Mouse (Mus musculus): ENCODE results near the gene Gm49395.

DNA sequence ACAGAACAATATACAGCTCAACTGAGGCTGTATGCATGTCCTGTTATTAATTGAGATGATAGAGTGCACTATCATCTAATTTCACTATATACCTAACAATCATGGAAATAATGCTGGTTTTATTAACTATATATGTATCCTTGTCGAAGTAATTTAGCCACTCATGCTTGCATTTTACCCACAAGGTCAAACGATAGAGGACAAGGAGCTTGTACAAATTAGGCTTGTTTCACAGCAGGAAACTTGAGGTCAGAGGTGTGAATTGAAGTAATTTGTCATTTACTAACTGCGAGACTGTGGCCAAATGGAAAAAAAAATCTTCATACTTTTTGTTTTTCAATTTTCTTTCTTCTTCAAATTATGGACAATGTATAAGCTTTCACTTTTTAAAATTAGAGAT, 3.5 kb downstream of the Gm49395 start:
- no peak for TF ChIP-seq GATA1 (IDR thresholded peaks at IDR 0.05; ENCODE audit: low read length)
- TF ChIP-seq TAL1 (IDR thresholded peaks at IDR 0.05; ENCODE audit: low read length) = no peak
